Mouse (Mus musculus): ENCODE data around the gene Mipol1. TPM values are rescaled to one million over a fixed set of nuclear protein-coding genes. Genes with fewer than 3 reads are reported as not detected.
A peak's percentile ranks its signal among the peaks of the same experiment; 100 is the strongest.

Mipol1 gene
- polyA plus RNA-seq, 1 experiment: 1.5 TPM

- Histone ChIP-seq H3K27me3 (replicated peaks; ENCODE audit: control insufficient read depth, insufficient read depth, low read length) (no peaks in the 10 kb centered on the region), H3K27ac (ENCODE audit: insufficient read depth, low read depth, low read length) (no peak overlapping the region), H3K4me1 (ENCODE audit: control insufficient read depth, insufficient read depth, low read length) (no peaks in the 10 kb centered on the region), H3K36me3 (ENCODE audit: control insufficient read depth, insufficient read depth, low read length) (peaks cover 2% of the 10 kb centered on the region; the same call in 1 of the 2 replicates), H3K4me3 (ENCODE audit: insufficient read depth, low read depth, low read length) (no peak overlapping the region)
- TF ChIP-seq CTCF (conservative IDR thresholded peaks at IDR 0.05; ENCODE audit: insufficient read depth, insufficient read length, low read depth, low read length) (no peak), POLR2A (IDR thresholded peaks at IDR 0.05; ENCODE audit: low read depth, low read length) (no peak)
- 93% methylated on average over 5 of the region's 5 CpGs for WGBS
- no peak for DNase-seq
These were observed 13.7 kb downstream of the Mipol1 start for GRCm38 (mm10) chr12:57243671-57244495.

- no peak for TF ChIP-seq CTCF (conservative IDR thresholded peaks at IDR 0.05; ENCODE audit: insufficient read depth, insufficient read length, low read depth, low read length)
- no peak for TF ChIP-seq POLR2A (IDR thresholded peaks at IDR 0.05; ENCODE audit: low read depth, low read length)
- DNase-seq: no peak
- no peaks in the 10 kb centered on the region for H3K4me1 ChIP-seq (ENCODE audit: control insufficient read depth, insufficient read depth, low read length)
- H3K4me3 ChIP-seq (ENCODE audit: insufficient read depth, low read depth, low read length): no peak overlapping the region
- WGBS: 58% methylated on average over 2 of the region's 2 CpGs
- no peak overlapping the region for H3K27ac ChIP-seq (ENCODE audit: insufficient read depth, low read depth, low read length)
- H3K27me3 ChIP-seq (replicated peaks; ENCODE audit: control insufficient read depth, insufficient read depth, low read length): no peaks in the 10 kb centered on the region
- H3K36me3 ChIP-seq (ENCODE audit: control insufficient read depth, insufficient read depth, low read length): no peaks in the 10 kb centered on the region
These were observed 28.3 kb downstream of the Mipol1 start for GRCm38 (mm10) chr12:57258572-57258971.

GRCm38 (mm10) chr12:57275456-57275855, 45.2 kb downstream of the Mipol1 start:
- 41% methylated on average over 1 of the region's 1 CpGs for WGBS
- Histone ChIP-seq H3K27ac (ENCODE audit: insufficient read depth, low read depth, low read length) (no peak overlapping the region), H3K27me3 (replicated peaks; ENCODE audit: control insufficient read depth, insufficient read depth, low read length) (no peaks in the 10 kb centered on the region), H3K36me3 (ENCODE audit: control insufficient read depth, insufficient read depth, low read length) (no peaks in the 10 kb centered on the region), H3K4me3 (ENCODE audit: insufficient read depth, low read depth, low read length) (no peak overlapping the region), H3K4me1 (ENCODE audit: control insufficient read depth, insufficient read depth, low read length) (no peaks in the 10 kb centered on the region)
- DNase-seq: no peak
- no peak for TF ChIP-seq POLR2A (IDR thresholded peaks at IDR 0.05; ENCODE audit: low read depth, low read length)

GRCm38 (mm10) chr12:57281155-57282114, 51.2 kb downstream of the Mipol1 start:
- Histone ChIP-seq H3K4me3 (ENCODE audit: insufficient read depth, low read depth, low read length) (no peak overlapping the region), H3K27ac (ENCODE audit: insufficient read depth, low read depth, low read length) (no peak overlapping the region), H3K36me3 (ENCODE audit: control insufficient read depth, insufficient read depth, low read length) (no peaks in the 10 kb centered on the region), H3K4me1 (ENCODE audit: control insufficient read depth, insufficient read depth, low read length) (no peaks in the 10 kb centered on the region), H3K27me3 (replicated peaks; ENCODE audit: control insufficient read depth, insufficient read depth, low read length) (no peaks in the 10 kb centered on the region)
- TF ChIP-seq CTCF (conservative IDR thresholded peaks at IDR 0.05; ENCODE audit: insufficient read depth, insufficient read length, low read depth, low read length) (0 out of 2 replicates have a peak, but pooled peaks have one; percentile 6), POLR2A (IDR thresholded peaks at IDR 0.05; ENCODE audit: low read depth, low read length) (no peak)
- DNase-seq: peak; percentile 37
- 61% methylated on average over 3 of the region's 3 CpGs for WGBS

GRCm38 (mm10) chr12:57285303-57286059, 55.3 kb downstream of the Mipol1 start:
- Histone ChIP-seq H3K27me3 (replicated peaks; ENCODE audit: control insufficient read depth, insufficient read depth, low read length) (no peaks in the 10 kb centered on the region), H3K4me3 (ENCODE audit: insufficient read depth, low read depth, low read length) (no peak overlapping the region), H3K27ac (ENCODE audit: insufficient read depth, low read depth, low read length) (no peak overlapping the region), H3K36me3 (ENCODE audit: control insufficient read depth, insufficient read depth, low read length) (no peaks in the 10 kb centered on the region), H3K4me1 (ENCODE audit: control insufficient read depth, insufficient read depth, low read length) (no peaks in the 10 kb centered on the region)
- TF ChIP-seq POLR2A (IDR thresholded peaks at IDR 0.05; ENCODE audit: low read depth, low read length) (no peak), CTCF (conservative IDR thresholded peaks at IDR 0.05; ENCODE audit: insufficient read depth, insufficient read length, low read depth, low read length) (no peak)
- DNase-seq: no peak
- 79% methylated on average over 5 of the region's 5 CpGs for WGBS

GRCm38 (mm10) chr12:57307337-57307736, 77.1 kb downstream of the Mipol1 start:
- H3K27ac ChIP-seq (ENCODE audit: insufficient read depth, low read depth, low read length): no peak overlapping the region
- no peaks in the 10 kb centered on the region for H3K36me3 ChIP-seq (ENCODE audit: control insufficient read depth, insufficient read depth, low read length)
- WGBS: 97% methylated on average over 4 of the region's 4 CpGs
- TF ChIP-seq CTCF (conservative IDR thresholded peaks at IDR 0.05; ENCODE audit: insufficient read depth, insufficient read length, low read depth, low read length) (no peak), POLR2A (IDR thresholded peaks at IDR 0.05; ENCODE audit: low read depth, low read length) (no peak)
- no peaks in the 10 kb centered on the region for H3K27me3 ChIP-seq (replicated peaks; ENCODE audit: control insufficient read depth, insufficient read depth, low read length)
- no peaks in the 10 kb centered on the region for H3K4me1 ChIP-seq (ENCODE audit: control insufficient read depth, insufficient read depth, low read length)
- no peak overlapping the region for H3K4me3 ChIP-seq (ENCODE audit: insufficient read depth, low read depth, low read length)
- DNase-seq: no peak

Data from kidney, adult 2 months (tissue).